8 mouse cellular contexts compared by ENCODE assay signal in the genomic region with DNA sequence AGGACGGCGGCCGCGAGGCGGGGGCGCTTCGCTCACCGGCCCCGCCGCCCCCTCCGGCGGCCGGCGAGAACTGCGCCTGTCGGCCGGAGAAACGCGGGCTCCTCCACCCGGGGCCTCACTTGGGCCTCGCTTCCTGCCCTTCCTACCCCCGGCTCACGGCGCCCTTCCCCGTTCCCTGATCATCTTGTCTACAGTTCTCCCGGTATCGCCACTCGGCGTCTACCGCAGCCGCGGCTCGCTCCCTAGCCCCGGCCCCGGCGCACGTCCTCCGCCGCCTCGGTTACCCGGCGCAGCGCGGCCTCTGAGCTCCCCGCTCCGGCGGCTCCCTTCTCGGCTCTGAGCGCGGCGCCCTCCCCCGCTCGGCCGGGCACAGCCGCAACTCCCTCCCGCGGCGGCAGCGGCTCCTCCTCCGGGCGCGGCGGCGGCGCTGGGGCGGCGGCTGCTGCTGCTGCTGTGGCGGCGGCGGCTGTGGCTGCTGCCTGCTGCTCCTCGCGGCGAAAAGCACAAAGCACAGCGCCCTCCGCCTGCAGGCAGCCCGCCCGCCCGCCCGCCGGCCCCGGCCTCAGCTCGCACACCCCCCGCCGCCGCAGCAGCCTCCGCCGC. TPM values are rescaled to one million over a fixed set of nuclear protein-coding genes. Genes with fewer than 3 reads are reported as not detected.
DNase-seq lines count a peak whose midpoint lies in the region; ATAC-seq and TF ChIP-seq lines count a peak whose summit lies in the region.

No protein-coding gene starts in this region.

- H3K36me3 ChIP-seq in heart, adult 2 months (ENCODE audit: control insufficient read depth, insufficient read depth, low read length) = no peaks in the 10 kb centered on the region; the same call in 1 of the 2 replicates
- H3K36me3 ChIP-seq in kidney, embryonic 15.5 days = peaks cover 34% of the 10 kb centered on the region

- TF ChIP-seq EP300 in heart, adult 2 months (IDR thresholded peaks at IDR 0.05; ENCODE audit: insufficient read depth, low read depth, low read length) = no peak

- peak; percentile 10; the same call in 1 of the 2 replicates for ATAC-seq in kidney, embryonic 15.5 days (replicated peaks; ENCODE audit: low FRiP score)

- peaks cover 3% of the 10 kb centered on the region; the same call in 1 of the 2 replicates for H3K4me1 ChIP-seq in heart, adult 2 months (ENCODE audit: control insufficient read depth, insufficient read depth, low read length)
- H3K4me1 ChIP-seq in kidney, embryonic 15.5 days = peaks cover 23% of the 10 kb centered on the region
- H3K4me1 ChIP-seq in lung, adult 2 months (ENCODE audit: control insufficient read depth, insufficient read depth, low read length) = peaks cover 6% of the 10 kb centered on the region; the same call in 1 of the 2 replicates
- peaks cover 19% of the 10 kb centered on the region for H3K4me1 ChIP-seq in olfactory bulb, adult 2 months (ENCODE audit: control insufficient read depth, insufficient read depth, low read length)

- H3K4me3 ChIP-seq in heart, adult 2 months = peak overlapping the region; percentile 99
- H3K4me3 ChIP-seq in kidney, embryonic 15.5 days (replicated peaks) = peak overlapping the region; percentile 100
- peak overlapping the region; percentile 97 for H3K4me3 ChIP-seq in lung, adult 2 months (replicated peaks; ENCODE audit: extremely low read depth, low read depth, low read length)
- peak overlapping the region; percentile 99 for H3K4me3 ChIP-seq in olfactory bulb, adult 2 months (ENCODE audit: insufficient read depth, low read depth, low read length)

- DNase-seq in ovary, postnatal 14 days (ENCODE audit: low spot score) = peak; percentile 55
- DNase-seq in ovary, postnatal 36 days (ENCODE audit: low spot score) = no peak
- peak; percentile 67 for DNase-seq in embryo, embryonic 10.5 days (ENCODE audit: low spot score)
- DNase-seq in heart, adult 2 months = peak in 1 of 2 experiments; percentile 83
- DNase-seq in lung, adult 2 months = peak; percentile 64
- peak; percentile 55 for DNase-seq in urinary bladder, postnatal 14 days (ENCODE audit: low spot score)

- H3K27me3 ChIP-seq in heart, adult 2 months (ENCODE audit: control insufficient read depth, insufficient read depth, low read length) = no peaks in the 10 kb centered on the region
- no peaks in the 10 kb centered on the region for H3K27me3 ChIP-seq in kidney, embryonic 15.5 days

- TF ChIP-seq POLR2A in heart, adult 2 months (IDR thresholded peaks at IDR 0.05; ENCODE audit: insufficient read depth, low read depth, low read length) = no peak
- no peak for TF ChIP-seq POLR2A in lung, adult 2 months (IDR thresholded peaks at IDR 0.05; ENCODE audit: borderline replicate concordance, extremely low read depth, low read depth, low read length)
- TF ChIP-seq POLR2A in olfactory bulb, adult 2 months (IDR thresholded peaks at IDR 0.05; ENCODE audit: insufficient read depth, low read depth, low read length) = peak; percentile 10; the same call in 1 of the 2 replicates

- peak overlapping the region; percentile 98 for H3K27ac ChIP-seq in heart, adult 2 months
- H3K27ac ChIP-seq in kidney, embryonic 15.5 days = peak overlapping the region; percentile 99
- H3K27ac ChIP-seq in olfactory bulb, adult 2 months (ENCODE audit: insufficient read depth, low read depth, low read length) = peak overlapping the region; percentile 95

- peak overlapping the region; percentile 95 for H3K9ac ChIP-seq in heart, adult 2 months (ENCODE audit: low read depth, low read length)
- peak overlapping the region; percentile 100 for H3K9ac ChIP-seq in kidney, embryonic 15.5 days

- under 1% methylated on average over 87 of the region's 87 CpGs for WGBS in heart, adult 2 months
- WGBS in kidney, embryonic 15.5 days = under 1% methylated on average over 82 of the region's 87 CpGs
- WGBS in lung, adult 2 months = under 1% methylated on average over 68 of the region's 87 CpGs
- under 1% methylated on average over 78 of the region's 87 CpGs for WGBS in olfactory bulb, adult 2 months

- peak; percentile 57 for TF ChIP-seq CTCF in heart, adult 2 months (IDR thresholded peaks at IDR 0.05)
- TF ChIP-seq CTCF in lung, adult 2 months (IDR thresholded peaks at IDR 0.05; ENCODE audit: insufficient read depth, low read length) = no peak
- no peak for TF ChIP-seq CTCF in olfactory bulb, adult 2 months (IDR thresholded peaks at IDR 0.05; ENCODE audit: insufficient read depth, low read depth, low read length)

- intact Hi-C loops in heart, adult 2 months (cut with DNase I) = loop anchor here (2.0 kb wide), 1 partner anchor 21 kb away; the partner anchor contains the start of gene Atxn7l3

- H3K9me3 ChIP-seq in kidney, embryonic 15.5 days (replicated peaks) = no peaks in the 10 kb centered on the region

- peak overlapping the region; percentile 89 for H3K4me2 ChIP-seq in kidney, embryonic 15.5 days

- no peaks in the 10 kb centered on the region for H3K79me2 ChIP-seq in heart, adult 2 months (replicated peaks; ENCODE audit: control insufficient read depth, insufficient read depth, low read length)

RNA-seq across cellular contexts. Expression of gene Ubtf, which starts 2.1 kb away (rescaled TPM):
- total RNA-seq in heart, adult 2 months (2021) = 10 to 100 TPM; 52.5 to 59.4 TPM
- 14.9 and 22.1 TPM in 2 replicates for polyA plus RNA-seq in heart, adult 2 months (2012; rRNA removed)
- 95.3 and 100 TPM in 2 replicates for polyA plus RNA-seq in kidney, embryonic 15.5 days (2015; fragmentation: Nextera tagmentation; extraction: Ambion mirVana)
- 23.9 and 27.7 TPM in 2 replicates for polyA plus RNA-seq in lung, adult 2 months (2012; rRNA removed)
- polyA plus RNA-seq in olfactory bulb, adult 2 months (2012; ENCODE audit: insufficient read depth, insufficient read length, low replicate concordance, missing spikeins) = 213 TPM in 1 of 2 replicates, not detected in the other

RNA-seq across cellular contexts. Expression of gene Atxn7l3, which starts 21.0 kb away (rescaled TPM):
- 10 to 100 TPM; 19.0 to 21.7 TPM for total RNA-seq in heart, adult 2 months (2021)
- polyA plus RNA-seq in heart, adult 2 months (2012; rRNA removed) = 17.4 and 21.2 TPM in 2 replicates
- 12.3 and 14.0 TPM in 2 replicates for polyA plus RNA-seq in kidney, embryonic 15.5 days (2015; fragmentation: Nextera tagmentation; extraction: Ambion mirVana)
- 33.1 and 38.8 TPM in 2 replicates for polyA plus RNA-seq in lung, adult 2 months (2012; rRNA removed)
- polyA plus RNA-seq in olfactory bulb, adult 2 months (2012; ENCODE audit: insufficient read depth, insufficient read length, low replicate concordance, missing spikeins) = not detected in 2 replicates

RNA-seq across cellular contexts. Expression of gene Tmub2, which starts 32.7 kb away (rescaled TPM):
- 10 to 100 TPM; 22.9 to 26.2 TPM for total RNA-seq in heart, adult 2 months (2021)
- polyA plus RNA-seq in heart, adult 2 months (2012; rRNA removed) = 32.8 and 43.2 TPM in 2 replicates
- polyA plus RNA-seq in kidney, embryonic 15.5 days (2015; fragmentation: Nextera tagmentation; extraction: Ambion mirVana) = 48.9 and 57.9 TPM in 2 replicates
- 46.3 and 53.4 TPM in 2 replicates for polyA plus RNA-seq in lung, adult 2 months (2012; rRNA removed)
- polyA plus RNA-seq in olfactory bulb, adult 2 months (2012; ENCODE audit: insufficient read depth, insufficient read length, low replicate concordance, missing spikeins) = 472 TPM in 1 of 2 replicates, not detected in the other

RNA-seq across cellular contexts. Expression of gene Slc4a1, which starts 48.6 kb away (rescaled TPM):
- total RNA-seq in heart, adult 2 months (2021) = 10 to 100 TPM in 1 of 2 experiments, under 1 TPM in 1; 0.42 to 10.3 TPM
- 0.91 and 4.4 TPM in 2 replicates for polyA plus RNA-seq in heart, adult 2 months (2012; rRNA removed)
- polyA plus RNA-seq in kidney, embryonic 15.5 days (2015; fragmentation: Nextera tagmentation; extraction: Ambion mirVana) = 12.8 and 20.2 TPM in 2 replicates
- polyA plus RNA-seq in lung, adult 2 months (2012; rRNA removed) = 1.1 and 1.2 TPM in 2 replicates
- polyA plus RNA-seq in olfactory bulb, adult 2 months (2012; ENCODE audit: insufficient read depth, insufficient read length, low replicate concordance, missing spikeins) = not detected in 2 replicates

RNA-seq across cellular contexts. Expression of gene Asb16, which starts 48.9 kb away (rescaled TPM):
- 1 to 10 TPM in 1 of 2 experiments, under 1 TPM in 1; 0.89 to 1.1 TPM for total RNA-seq in heart, adult 2 months (2021)
- 0.70 and 0.74 TPM in 2 replicates for polyA plus RNA-seq in heart, adult 2 months (2012; rRNA removed)
- polyA plus RNA-seq in kidney, embryonic 15.5 days (2015; fragmentation: Nextera tagmentation; extraction: Ambion mirVana) = 0.10 and 0.13 TPM in 2 replicates
- 0.15 and 1.8 TPM in 2 replicates for polyA plus RNA-seq in lung, adult 2 months (2012; rRNA removed)
- polyA plus RNA-seq in olfactory bulb, adult 2 months (2012; ENCODE audit: insufficient read depth, insufficient read length, low replicate concordance, missing spikeins) = not detected in 2 replicates
